Mouse (Mus musculus) heart, postnatal 10 days (tissue): ENCODE results near the gene Lrrfip1. TPM values are rescaled to one million over a fixed set of nuclear protein-coding genes. Genes with fewer than 3 reads are reported as not detected.

Experiments used
- DNase-seq, 2 experiments: peaks; one replicate each; pipeline ENCODE4 v3.0.0; 2021
- intact Hi-C: fragments of 180-260 bp; cut with DNase I; formaldehyde crosslinking; loops from one replicate; pipeline ENCODE4 v1.15.1; 2025
- total RNA-seq, 2 experiments: library from RNA; stranded (reverse); gene quantifications; 2 replicates each; pipeline ENCODE4 v1.2.3; 2021

The Lrrfip1 gene
- total RNA-seq = 100 to 1,000 TPM; 172 to 186 TPM

DNA sequence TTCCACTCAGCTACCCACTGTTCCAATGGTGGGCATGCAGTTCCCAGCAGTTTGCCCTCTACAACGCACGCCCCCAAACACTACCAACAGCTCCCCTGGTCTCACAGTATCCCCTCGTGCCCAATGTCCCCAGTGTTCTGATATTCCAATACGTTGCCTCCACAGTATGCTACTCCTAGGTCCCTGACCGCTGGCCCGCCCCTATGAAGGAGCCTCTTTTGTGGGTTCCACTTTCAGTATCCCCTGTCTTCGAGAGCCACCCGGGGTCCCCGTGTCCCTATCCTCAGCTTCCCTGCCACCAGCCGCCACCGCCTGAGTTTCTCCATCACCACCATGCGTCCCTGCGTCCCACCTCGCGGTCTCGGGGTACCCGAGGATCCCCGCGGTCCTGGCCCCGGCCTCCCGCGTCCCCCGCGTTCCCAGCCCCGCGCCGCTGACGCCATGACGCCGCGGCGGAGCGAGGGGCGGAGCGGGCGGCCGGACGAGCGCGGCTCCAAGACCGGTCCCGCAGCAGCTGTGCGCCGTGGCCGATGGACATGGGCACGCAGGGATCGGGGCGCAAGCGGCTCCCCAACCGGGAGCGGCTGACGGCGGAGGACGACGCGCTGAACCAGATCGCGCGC is at the start of gene Lrrfip1:
Lrrfip1 (plus strand) TSS at position 470 of the 623 bp plus-strand sequence.
- intact Hi-C loops = no loop called here
- peak; percentile 80 to 81 for DNase-seq

DNA sequence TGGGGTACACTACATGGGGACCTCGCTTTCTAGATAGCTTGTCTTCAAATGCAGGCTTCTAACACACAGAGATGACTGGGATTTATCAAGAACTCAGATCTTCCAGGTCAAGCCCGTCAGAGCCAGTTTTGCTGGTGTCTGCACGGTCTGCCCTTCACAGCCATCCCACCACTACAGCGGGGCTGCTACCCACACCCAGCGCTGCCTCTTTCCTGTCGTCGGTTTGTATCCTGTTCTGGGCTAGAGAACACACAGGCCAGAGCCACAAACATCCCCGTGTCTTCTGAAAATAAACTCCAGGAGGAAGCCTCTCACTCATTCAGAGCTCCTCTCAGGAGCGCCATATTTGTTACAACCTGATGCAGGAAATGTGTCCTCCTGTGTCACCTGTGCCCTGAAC is 49.2 kb upstream of the Lrrfip1 start:
- intact Hi-C loops = no loop called here
- DNase-seq = no peak

- peak; percentile 45 to 57 for DNase-seq
- intact Hi-C loops = no loop called here
These were observed 46.9 kb upstream of the Lrrfip1 start for GRCm38 (mm10) chr1:90951670-90952069.

- intact Hi-C loops = no loop called here
- no peak for DNase-seq
These were observed 45.7 kb upstream of the Lrrfip1 start, which contains the start of gene Prlh for GRCm38 (mm10) chr1:90952808-90953207. Gene Prlh (plus strand): TSS chr1:90953108.

DNA sequence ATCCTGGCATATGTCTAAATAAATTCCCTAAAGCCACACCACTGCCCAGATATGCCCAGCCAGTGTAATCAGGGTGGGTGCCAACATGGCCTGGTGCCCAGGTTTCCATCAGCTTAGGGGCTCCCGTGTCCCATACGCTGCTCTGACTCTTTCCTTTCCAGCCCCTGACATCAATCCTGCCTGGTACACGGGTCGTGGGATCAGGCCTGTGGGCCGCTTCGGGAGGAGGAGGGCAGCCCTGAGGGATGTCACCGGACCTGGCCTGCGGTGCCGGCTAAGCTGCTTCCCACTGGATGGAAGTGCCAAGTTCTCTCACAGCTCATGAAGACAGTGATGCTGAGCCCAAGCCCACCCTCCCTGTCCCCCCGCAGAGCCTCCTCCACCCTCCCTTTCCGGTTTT is 44.8 kb upstream of the Lrrfip1 start:
- intact Hi-C loops = no loop called here
- DNase-seq = no peak

- intact Hi-C loops = loop anchor here (1.0 to 2.0 kb wide), 4 partner anchors 28 to 896 kb away; no protein-coding TSS in a partner anchor
- peak; percentile 71 to 81 for DNase-seq
These were observed 42.1 kb upstream of the Lrrfip1 start for GRCm38 (mm10) chr1:90956245-90957096.

- no peak for DNase-seq
- intact Hi-C loops = no loop called here
These were observed 36.0 kb upstream of the Lrrfip1 start for GRCm38 (mm10) chr1:90962526-90962925.

DNA sequence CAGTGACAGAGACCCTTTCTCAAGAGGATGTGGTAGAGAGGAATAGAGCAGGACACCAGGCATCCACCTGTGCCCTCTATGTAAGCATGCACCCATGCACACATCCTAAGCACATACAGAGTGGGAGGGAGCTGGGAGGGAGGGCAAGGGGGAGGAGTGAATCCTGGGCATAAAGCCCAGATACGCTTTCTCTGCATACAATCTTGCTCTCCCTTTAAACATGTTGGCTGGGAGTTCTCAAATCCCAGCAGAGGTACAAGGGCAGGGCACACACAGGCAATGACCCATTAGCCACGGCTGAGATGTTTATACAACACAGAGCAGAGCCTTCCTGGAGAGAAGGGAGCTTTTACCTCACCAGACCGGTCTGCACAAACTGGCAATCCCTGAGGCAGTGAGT is 35.5 kb upstream of the Lrrfip1 start:
- intact Hi-C loops = no loop called here
- DNase-seq = no peak

DNA sequence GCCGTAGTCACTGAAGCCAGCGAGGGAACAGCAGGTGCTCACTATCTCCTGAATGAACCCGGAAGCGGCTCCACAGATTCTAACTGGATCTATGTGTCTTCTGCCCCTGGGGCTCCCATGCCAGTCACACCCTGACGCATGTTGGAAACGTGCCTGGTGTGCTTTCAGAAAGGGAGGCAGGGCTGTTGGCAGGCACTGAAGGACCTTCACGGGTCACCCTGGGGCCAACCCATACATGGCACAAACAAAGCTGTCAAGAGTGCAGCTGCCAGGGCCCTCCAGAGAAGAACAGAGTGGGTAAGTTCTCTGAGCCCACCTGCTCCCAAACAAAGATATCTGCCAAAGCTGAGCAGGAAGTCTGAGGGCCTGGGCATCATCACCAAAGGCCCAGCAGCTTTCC is 31.0 kb upstream of the Lrrfip1 start:
- intact Hi-C loops = no loop called here
- DNase-seq = peak; percentile 84 to 88

DNA sequence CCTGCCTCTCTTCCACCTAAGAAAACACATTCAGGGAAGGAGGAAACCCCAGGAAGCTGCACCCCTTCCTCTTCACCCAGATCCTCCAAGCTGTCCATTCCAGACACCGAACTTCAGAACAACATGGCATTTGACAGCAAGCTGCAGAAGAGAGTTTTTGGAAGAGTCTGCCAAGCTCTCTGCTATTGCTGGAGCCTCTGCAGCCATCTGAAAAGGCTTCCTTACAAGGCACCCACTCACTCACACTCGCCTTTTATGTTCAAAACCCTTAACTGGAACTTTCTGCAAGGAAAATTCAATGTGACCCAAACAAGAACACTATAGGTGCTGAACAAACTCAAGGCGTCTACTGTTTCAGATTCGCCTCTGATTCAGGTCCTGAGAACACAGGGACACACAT is 29.9 kb upstream of the Lrrfip1 start:
- DNase-seq = no peak
- intact Hi-C loops = no loop called here

DNA sequence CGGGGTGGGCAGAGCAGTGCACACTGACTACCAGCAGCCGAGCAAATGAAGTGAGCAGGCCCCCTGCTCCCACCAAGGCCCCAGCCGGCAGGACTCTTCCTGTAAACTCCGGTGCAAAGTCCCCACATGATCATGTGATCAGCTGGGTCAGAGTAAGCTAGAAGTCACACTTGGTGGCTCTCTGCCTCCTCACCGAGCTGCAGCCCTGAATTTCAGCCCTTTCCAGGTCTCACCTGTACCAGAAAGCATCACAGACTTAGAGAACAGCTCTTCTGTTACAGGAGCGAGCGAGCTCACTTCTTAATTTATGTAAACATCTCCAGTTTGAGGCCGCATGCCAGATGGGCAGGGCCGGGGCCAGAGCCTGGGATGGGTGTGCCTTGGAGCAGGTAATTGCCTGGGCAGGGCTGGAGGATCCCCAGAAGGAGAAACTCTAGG is 29.2 kb upstream of the Lrrfip1 start, which contains the start of gene Rab17:
Rab17 (minus strand) TSS at position 315 of the 438 bp plus-strand sequence.
- intact Hi-C loops = no loop called here

DNA sequence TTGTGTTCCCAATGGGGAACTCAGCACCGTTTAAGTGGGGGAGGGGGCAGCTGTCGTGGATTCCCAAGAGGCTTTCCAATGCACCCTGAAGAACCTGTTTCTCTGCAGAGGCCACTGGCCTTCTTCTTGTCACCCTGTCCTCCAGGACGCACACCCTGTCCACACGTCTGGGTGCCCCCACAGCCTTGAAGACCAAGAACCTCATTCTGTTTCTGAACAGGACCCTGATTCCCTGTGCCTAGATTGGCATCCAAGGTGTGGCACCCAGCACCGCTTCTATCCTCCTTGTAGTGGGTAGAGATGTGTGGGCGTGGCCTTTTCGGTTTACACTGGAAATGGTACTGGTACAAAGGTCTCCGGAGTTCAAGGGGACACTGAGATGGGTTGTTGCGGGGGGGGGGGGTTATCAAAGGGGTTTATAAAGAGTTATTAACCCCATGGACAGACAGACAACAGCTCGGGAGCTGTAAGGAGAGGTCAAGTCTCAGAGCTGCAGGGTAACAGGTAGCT is 28.6 kb upstream of the Lrrfip1 start:
- DNase-seq = no peak
- intact Hi-C loops = loop anchor here (5.0 to 10.0 kb wide), 5 partner anchors 47 to 267 kb away; no protein-coding TSS in a partner anchor

More for the DNA sequence above, 29.2 kb upstream of the Lrrfip1 start, which contains the start of gene Rab17:
- no peak for DNase-seq

DNA sequence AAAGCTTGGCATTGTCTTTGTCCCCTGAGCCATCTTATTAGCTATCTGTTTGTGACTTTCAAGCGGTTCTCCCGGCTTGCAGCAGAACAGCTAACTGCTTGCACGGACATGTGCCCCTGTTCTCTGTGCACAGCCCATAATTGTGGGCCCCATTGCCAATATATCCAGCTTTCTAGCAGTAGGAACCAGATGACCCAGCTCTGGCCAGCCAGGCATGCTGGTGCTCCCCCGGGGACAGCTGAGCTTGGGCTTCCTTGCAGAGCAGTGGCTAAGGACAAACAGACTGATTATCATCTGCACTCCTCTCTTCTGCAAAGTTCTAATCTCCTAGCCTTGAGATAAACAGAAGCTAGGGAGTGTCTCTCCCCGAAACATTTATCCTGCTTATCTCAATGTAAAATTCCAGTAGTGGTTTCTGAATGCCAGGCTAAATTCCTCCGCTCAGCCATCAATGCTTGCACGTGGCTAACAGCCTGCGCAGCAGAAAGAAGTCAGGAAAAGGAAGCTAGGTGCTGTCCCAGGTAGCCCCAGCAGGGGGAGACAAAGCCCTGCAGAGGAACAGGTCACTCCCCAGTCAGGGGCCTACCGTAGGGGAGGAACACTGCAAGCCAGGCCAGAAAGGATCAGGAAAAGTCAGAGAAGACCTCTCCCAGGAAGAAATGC is 25.5 kb upstream of the Lrrfip1 start:
- intact Hi-C loops = loop anchor here (1.0 to 10.0 kb wide), 6 partner anchors 44 to 264 kb away; no protein-coding TSS in a partner anchor
- DNase-seq = peak; percentile 97 to 99

DNA sequence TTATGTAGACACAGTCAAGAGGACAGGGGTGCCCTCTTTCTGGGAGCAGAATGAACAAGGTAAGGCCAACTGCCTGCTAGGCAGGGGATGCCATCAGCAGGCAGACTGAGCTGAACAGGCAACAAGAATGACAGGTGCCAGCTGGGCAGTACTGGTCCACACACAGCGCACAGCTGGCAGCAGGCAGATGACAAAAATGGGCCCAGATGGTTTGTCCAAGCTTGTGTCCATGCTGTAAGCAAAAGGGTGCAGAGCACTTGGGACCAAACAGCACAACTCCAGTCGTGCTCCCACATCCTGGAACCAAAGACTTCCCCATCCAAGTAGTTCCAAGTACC is 25.0 kb upstream of the Lrrfip1 start:
- intact Hi-C loops = loop anchor here (1.0 to 10.0 kb wide), 6 partner anchors 44 to 264 kb away; no protein-coding TSS in a partner anchor
- DNase-seq = no peak

DNA sequence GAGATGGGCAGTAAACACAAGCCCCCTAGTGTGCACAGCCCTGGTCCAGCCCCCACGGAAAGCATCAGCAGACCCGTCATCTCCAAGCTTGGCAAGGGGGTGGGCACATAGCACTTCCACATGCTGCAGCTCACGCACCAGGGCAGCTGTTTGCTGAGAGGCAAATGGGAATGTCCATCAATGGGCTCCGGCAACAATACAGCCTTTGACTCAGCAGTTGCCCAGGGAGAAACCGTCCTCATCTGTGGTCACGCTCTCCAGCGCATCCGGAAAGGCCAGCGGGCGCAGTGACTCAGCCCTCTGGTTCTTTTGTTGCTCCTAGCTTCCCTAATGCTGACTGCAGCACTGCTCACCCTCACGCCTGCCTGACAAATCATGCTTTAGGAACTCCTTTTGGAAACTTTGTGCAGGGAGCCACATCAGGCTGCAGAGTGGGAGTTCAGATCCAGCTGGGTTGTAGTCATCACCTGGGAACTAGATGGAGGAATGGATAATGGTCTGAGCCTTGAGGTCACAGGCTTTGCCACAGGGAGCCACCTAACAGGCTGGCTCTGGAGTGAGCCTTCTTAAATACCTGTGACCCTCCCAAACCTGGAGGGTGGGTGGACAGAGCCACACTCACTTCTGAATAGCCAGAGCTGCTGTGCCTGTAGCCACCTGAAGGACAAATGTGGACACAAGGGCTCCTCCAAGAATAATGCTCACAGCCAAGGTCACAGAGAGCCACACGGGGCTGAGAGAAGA is 23.5 kb upstream of the Lrrfip1 start:
- DNase-seq = peak; percentile 62
- intact Hi-C loops = loop anchor here (5.0 to 10.0 kb wide), 5 partner anchors 42 to 262 kb away; no protein-coding TSS in a partner anchor

DNA sequence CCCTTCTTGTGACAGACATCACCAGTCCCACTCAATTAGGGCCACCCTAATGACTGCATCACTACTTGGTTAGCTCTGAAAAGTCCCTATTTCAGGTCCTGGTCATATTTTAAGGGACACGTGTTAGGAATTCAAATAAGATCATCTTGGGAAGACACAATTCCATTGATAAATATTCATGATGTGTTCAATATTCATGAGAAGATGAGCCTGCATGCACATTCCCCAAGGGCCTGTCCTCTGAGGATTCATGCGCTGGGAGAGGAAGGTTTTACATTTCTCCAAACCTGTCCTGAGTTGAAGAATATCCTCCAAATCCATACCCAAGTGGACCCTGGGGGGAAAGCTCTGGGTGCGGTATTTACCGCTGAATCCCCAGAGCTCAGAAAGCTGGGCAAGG is 22.6 kb upstream of the Lrrfip1 start:
- no peak for DNase-seq
- intact Hi-C loops = loop anchor here (10.0 kb wide), 1 partner anchor 239 kb away; no protein-coding TSS in a partner anchor

DNA sequence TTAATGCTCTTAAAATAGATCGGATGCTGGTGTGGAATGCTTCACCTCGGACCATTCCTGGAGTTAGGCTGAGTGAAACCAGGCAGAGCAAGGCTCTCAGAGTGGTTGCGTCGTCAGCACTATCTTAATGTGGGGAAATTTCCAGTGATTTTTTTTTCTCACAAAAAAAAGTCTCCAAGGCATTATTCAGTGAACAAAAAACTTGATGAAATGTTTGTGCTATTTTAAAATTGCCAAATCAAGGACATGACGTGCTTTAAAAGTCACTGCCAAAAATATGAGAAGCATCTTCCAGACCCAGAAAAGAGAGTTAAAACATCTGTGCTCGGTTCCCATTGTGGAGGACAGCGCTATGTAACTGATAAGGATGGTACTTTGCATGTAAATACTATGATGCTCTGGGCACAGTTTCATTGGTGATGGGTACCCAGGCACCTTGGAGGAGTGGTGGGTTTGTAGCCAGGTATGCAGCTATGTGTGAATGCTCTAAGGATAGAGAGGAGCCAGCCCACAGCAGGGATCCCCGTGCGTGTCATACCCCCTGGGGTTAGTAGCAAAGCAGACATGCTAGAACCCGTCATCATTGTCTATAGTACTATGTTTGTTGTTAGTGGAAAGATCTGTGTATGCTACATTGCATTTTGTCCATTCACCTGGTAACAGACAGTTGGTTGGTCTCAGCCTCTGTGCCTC is 17.8 kb upstream of the Lrrfip1 start:
- intact Hi-C loops = no loop called here

DNA sequence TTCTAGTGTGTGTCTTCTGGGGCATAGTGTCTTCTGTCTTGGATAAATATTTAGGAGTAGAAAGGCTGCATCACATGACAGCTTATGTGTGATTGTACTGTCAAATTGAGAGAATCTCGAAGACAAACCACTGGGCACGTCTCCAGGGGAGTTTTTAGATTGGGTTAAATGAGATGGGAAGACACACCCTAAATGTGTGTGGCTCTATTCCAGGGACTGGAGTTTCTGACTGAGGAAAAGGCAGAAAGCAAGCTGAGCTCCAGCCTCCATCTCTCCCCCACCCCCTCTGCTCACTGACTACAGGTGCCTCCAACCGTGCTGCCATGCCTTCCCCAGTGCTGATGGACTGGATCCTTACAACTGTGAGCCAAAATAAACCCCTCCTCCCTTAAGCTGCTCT is 17.2 kb upstream of the Lrrfip1 start:
- intact Hi-C loops = no loop called here
- no peak for DNase-seq

More for the DNA sequence above, 17.8 kb upstream of the Lrrfip1 start:
- DNase-seq = peak in 1 of 2 experiments; percentile 55

DNA sequence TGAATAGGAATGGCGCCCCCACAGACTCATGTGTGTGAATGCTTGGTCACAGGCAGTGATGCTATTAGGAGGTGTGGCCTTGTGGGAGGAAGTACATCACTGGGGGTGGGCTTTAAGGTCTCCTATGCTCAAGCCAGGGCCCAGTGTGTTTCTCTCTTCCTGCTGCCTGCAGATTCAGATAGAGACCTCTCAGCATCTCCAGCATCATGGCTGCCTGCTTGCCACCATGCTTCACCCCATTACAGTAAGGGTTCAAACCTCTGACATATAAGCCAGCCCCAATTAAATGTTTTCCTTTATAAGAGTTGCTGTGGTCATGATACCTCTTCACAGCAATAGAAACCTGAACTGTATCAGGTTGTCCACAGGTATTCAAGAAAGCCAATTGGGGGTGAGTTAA is 2.6 kb upstream of the Lrrfip1 start:
- DNase-seq = no peak
- intact Hi-C loops = loop anchor here (2.0 kb wide), 1 partner anchor 13 kb away; no protein-coding TSS in a partner anchor
